Mouse (Mus musculus): ENCODE measurements around the gene Sit1.

The Sit1 gene

GRCm38 (mm10) chr4:43466872-43467271 lies 16.7 kb downstream of the Sit1 start:
- no peak for DNase-seq (ENCODE audit: low read depth, low spot score)

- no peak for DNase-seq (ENCODE audit: low read depth, low spot score)
These were observed 17.6 kb downstream of the Sit1 start for GRCm38 (mm10) chr4:43465935-43466334.

GRCm38 (mm10) chr4:43463102-43463501 lies 20.4 kb downstream of the Sit1 start:
- DNase-seq (ENCODE audit: low read depth, low spot score): no peak

- no peak for DNase-seq (ENCODE audit: low read depth, low spot score)
These were observed 26.4 kb downstream of the Sit1 start for GRCm38 (mm10) chr4:43457124-43457523.

- no peak for DNase-seq (ENCODE audit: low read depth, low spot score)
These were observed 27.1 kb downstream of the Sit1 start for GRCm38 (mm10) chr4:43456470-43456869.

GRCm38 (mm10) chr4:43454041-43454836 lies 29.3 kb downstream of the Sit1 start, which contains the start of gene Cd72:
TSS of gene Cd72 (minus strand) at chr4:43454628.
- no peak for DNase-seq (ENCODE audit: low read depth, low spot score)

GRCm38 (mm10) chr4:43453413-43453812 lies 30.1 kb downstream of the Sit1 start:
- no peak for DNase-seq (ENCODE audit: low read depth, low spot score)

- no peak for DNase-seq (ENCODE audit: low read depth, low spot score)
These were observed 31.2 kb downstream of the Sit1 start for GRCm38 (mm10) chr4:43452315-43452714.

GRCm38 (mm10) chr4:43448554-43448953 lies 35.0 kb downstream of the Sit1 start:
- no peak for DNase-seq (ENCODE audit: low read depth, low spot score)

- DNase-seq (ENCODE audit: low read depth, low spot score): no peak
These were observed 36.3 kb downstream of the Sit1 start for GRCm38 (mm10) chr4:43447251-43447650.

GRCm38 (mm10) chr4:43443511-43443910 lies 40.0 kb downstream of the Sit1 start:
- no peak for DNase-seq (ENCODE audit: low read depth, low spot score)

GRCm38 (mm10) chr4:43442456-43443361 lies 40.8 kb downstream of the Sit1 start:
- peak; percentile 52 for DNase-seq (ENCODE audit: low read depth, low spot score)

- DNase-seq (ENCODE audit: low read depth, low spot score): peak; percentile 98
These were observed 41.5 kb downstream of the Sit1 start for GRCm38 (mm10) chr4:43442044-43442443.

GRCm38 (mm10) chr4:43441639-43442038 lies 41.9 kb downstream of the Sit1 start, which contains the start of gene Tesk1:
TSS of gene Tesk1 (plus strand) at chr4:43441939.
- DNase-seq (ENCODE audit: low read depth, low spot score): no peak

- DNase-seq (ENCODE audit: low read depth, low spot score): no peak
These were observed 50.7 kb downstream of the Sit1 start for GRCm38 (mm10) chr4:43432832-43433231.
